12 mouse cellular contexts compared by ENCODE assay signal in the genomic region with DNA sequence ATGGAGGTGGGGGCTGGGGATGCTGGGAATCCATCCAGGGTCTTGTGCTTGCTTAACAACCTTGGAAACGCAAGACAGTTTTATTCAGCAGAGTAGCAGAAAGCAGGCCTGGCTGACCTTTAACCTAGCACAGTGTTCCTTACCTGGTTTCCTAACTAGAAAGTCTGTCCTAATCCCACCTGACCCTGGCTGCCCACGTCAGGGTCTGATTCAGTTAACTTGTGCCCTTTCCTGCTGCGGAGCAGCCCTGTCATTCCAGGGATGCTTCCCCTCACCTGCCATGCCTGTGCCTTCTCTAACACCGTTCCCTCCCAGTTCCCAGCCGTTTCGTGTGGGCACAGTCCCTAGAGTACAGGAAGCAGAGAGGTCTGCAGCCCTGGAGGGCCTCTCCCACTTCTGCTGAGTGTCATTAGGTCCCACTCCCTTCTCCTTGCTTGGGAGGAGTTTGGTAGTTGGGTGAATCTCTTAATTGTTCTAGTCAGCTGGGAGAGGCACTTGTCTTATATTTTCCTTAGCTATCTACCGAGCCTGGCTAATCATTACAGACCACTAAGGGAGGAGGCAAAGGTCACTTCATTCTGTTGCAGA.
DNase-seq lines count a peak whose midpoint lies in the region; ATAC-seq and TF ChIP-seq lines count a peak whose summit lies in the region.
"Had no signal": no experiment of that assay in that cellular context is flagged by ENCODE, and none has a peak within 500 bp of the region (broad histone marks: within the 10 kb centered on the region; RNA-seq: fewer than 3 reads in every experiment).

No protein-coding gene starts in this region.

- H3K27me3 ChIP-seq in neural tube, embryonic 13.5 days: no peaks in the 10 kb centered on the region
- H3K27me3 ChIP-seq in liver, embryonic 11.5 days (replicated peaks; ENCODE audit: control insufficient read depth, insufficient read depth, low read length): no peaks in the 10 kb centered on the region
- no peaks in the 10 kb centered on the region for H3K27me3 ChIP-seq in forebrain, embryonic 11.5 days (ENCODE audit: control insufficient read depth, insufficient read depth, low read length)

- peaks cover 63% of the 10 kb centered on the region for H3K4me1 ChIP-seq in neural tube, embryonic 13.5 days (replicated peaks)
- H3K4me1 ChIP-seq in liver, embryonic 11.5 days (replicated peaks; ENCODE audit: control insufficient read depth, insufficient read depth, low read length): peaks cover 43% of the 10 kb centered on the region
- peaks cover 15% of the 10 kb centered on the region for H3K4me1 ChIP-seq in forebrain, embryonic 11.5 days (replicated peaks; ENCODE audit: control insufficient read depth, insufficient read depth, low read length)

- intact Hi-C loops in gastrocnemius, adult 2 months (cut with DNase I): loop anchor here (5.0 kb wide), 1 partner anchor 45 kb away; no protein-coding TSS in a partner anchor

- no peaks in the 10 kb centered on the region for H3K9me3 ChIP-seq in neural tube, embryonic 13.5 days
- no peaks in the 10 kb centered on the region for H3K9me3 ChIP-seq in liver, embryonic 11.5 days (ENCODE audit: control insufficient read depth, low read length)
- no peaks in the 10 kb centered on the region for H3K9me3 ChIP-seq in forebrain, embryonic 11.5 days (ENCODE audit: control insufficient read depth, low read length)

- H3K27ac ChIP-seq in gastrocnemius, adult 2 months: peak overlapping the region; percentile 51
- no peak overlapping the region for H3K27ac ChIP-seq in neural tube, embryonic 13.5 days (replicated peaks)
- no peak overlapping the region for H3K27ac ChIP-seq in liver, embryonic 11.5 days (ENCODE audit: low read depth, low read length)
- no peak overlapping the region for H3K27ac ChIP-seq in forebrain, embryonic 11.5 days (ENCODE audit: low read depth, low read length)

- no peak for ATAC-seq in neural tube, embryonic 13.5 days (ENCODE audit: low read depth)
- ATAC-seq in liver, embryonic 11.5 days (replicated peaks; ENCODE audit: low FRiP score): no peak
- no peak for ATAC-seq in forebrain, embryonic 11.5 days (replicated peaks; ENCODE audit: low FRiP score)

- peak overlapping the region; percentile 99 for H3K4me3 ChIP-seq in gastrocnemius, adult 2 months
- no peak overlapping the region for H3K4me3 ChIP-seq in neural tube, embryonic 13.5 days
- no peak overlapping the region; the same call in 1 of the 2 replicates for H3K4me3 ChIP-seq in liver, embryonic 11.5 days (ENCODE audit: low read depth, low read length)
- H3K4me3 ChIP-seq in forebrain, embryonic 11.5 days (ENCODE audit: low read depth, low read length): no peak overlapping the region

- 0 out of 2 replicates have a peak overlapping the region, but pooled peaks have one; percentile 12 for H3K9ac ChIP-seq in neural tube, embryonic 13.5 days
- H3K9ac ChIP-seq in liver, embryonic 11.5 days (ENCODE audit: low read depth, low read length): no peak overlapping the region
- no peak overlapping the region for H3K9ac ChIP-seq in forebrain, embryonic 11.5 days (ENCODE audit: low read length)

- DNase-seq in gastrocnemius, adult 2 months: no peak
- DNase-seq in gastrocnemius, postnatal 10 days: no peak
- DNase-seq in neural tube, embryonic 10.5 days (ENCODE audit: extremely low spot score, low spot score): no peak
- no peak for DNase-seq in liver, embryonic 11.5 days (ENCODE audit: low spot score)
- no peak for DNase-seq in T-cell, adult 2 months (ENCODE audit: low spot score)
- no peak for DNase-seq in forebrain, embryonic 11.5 days (ENCODE audit: low spot score)
- DNase-seq in thymus, postnatal 0 days (ENCODE audit: low spot score): no peak
- DNase-seq: cerebellum, adult 11 months; heart, postnatal 10 days; left cerebral cortex, postnatal 4 days; right cerebral cortex, adult 18-20 months had no signal

- TF ChIP-seq CTCF in gastrocnemius, adult 2 months (IDR thresholded peaks at IDR 0.05): no peak

- WGBS in neural tube, embryonic 13.5 days: 69% methylated on average over 7 of the region's 7 CpGs
- WGBS in liver, embryonic 11.5 days: 51% methylated on average over 7 of the region's 7 CpGs
- WGBS in forebrain, embryonic 11.5 days: 86% methylated on average over 7 of the region's 7 CpGs

- no peak overlapping the region for H3K4me2 ChIP-seq in neural tube, embryonic 13.5 days
- H3K4me2 ChIP-seq in liver, embryonic 11.5 days: peak overlapping the region; percentile 38
- H3K4me2 ChIP-seq in forebrain, embryonic 11.5 days (ENCODE audit: low read depth, low read length, severe bottlenecking): no peak overlapping the region

- peaks cover 9% of the 10 kb centered on the region for H3K36me3 ChIP-seq in neural tube, embryonic 13.5 days
- H3K36me3 ChIP-seq in liver, embryonic 11.5 days (ENCODE audit: control insufficient read depth, insufficient read depth, low read length): no peaks in the 10 kb centered on the region; the same call in 1 of the 2 replicates
- no peaks in the 10 kb centered on the region; the same call in 1 of the 2 replicates for H3K36me3 ChIP-seq in forebrain, embryonic 11.5 days (ENCODE audit: control insufficient read depth, insufficient read depth, low read length)
